Mouse (Mus musculus) cerebellum, postnatal 36 days (tissue): ENCODE measurements around the gene Filip1.
"Not testable (repeated sequence)": the region's sequence is repeated elsewhere in the genome, so short reads cannot be mapped to it uniquely, and the experiment has no call there.

Experiments
- DNase-seq, 2 experiments: peaks; one replicate each; pipeline ENCODE4 v3.0.0; 2021 to 2022; ENCODE audit warnings: mixed read lengths in 2 of 2

The Filip1 gene

DNA sequence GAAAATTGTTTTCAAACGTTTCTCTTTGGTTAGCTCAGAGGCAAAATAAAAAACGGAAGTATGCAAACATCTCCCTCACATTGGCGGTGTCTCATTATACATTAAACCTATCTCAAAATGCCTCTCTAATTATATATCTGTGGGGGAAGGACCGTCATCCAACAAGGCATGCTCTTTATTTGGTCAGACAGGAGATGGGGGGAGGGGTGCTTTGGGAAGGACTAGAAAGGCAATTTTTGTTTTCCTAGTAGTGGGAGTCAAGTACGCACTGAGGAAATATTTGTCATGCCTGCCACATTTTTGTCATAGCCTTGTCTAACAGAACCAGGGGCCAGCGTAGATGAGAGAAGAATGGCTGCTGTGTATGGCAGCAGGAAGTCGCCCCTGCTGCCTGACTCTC lies at the start of gene Filip1:
Gene Filip1 (minus strand): TSS at position 101 of the 400 bp plus-strand sequence.
- DNase-seq: no peak

DNA sequence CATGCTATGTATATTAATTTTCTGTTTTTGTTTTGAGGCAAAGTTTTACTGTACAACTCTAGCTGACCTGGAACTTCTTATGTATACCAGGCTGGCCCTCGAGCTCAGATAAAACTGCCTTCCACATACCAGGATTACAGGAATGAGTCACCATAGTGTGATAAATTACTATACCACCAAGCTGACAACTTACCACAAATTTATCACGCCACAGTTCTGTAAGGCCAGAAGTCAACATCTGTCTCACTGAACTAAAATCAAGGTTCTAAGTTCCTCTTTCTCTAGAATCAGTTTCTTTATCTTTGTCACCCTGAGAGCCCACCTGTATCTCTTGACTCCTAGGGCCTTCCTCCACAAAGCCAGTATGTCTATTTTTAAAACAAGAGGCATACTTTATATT lies 45.0 kb upstream of the Filip1 start:
- DNase-seq: no peak

DNA sequence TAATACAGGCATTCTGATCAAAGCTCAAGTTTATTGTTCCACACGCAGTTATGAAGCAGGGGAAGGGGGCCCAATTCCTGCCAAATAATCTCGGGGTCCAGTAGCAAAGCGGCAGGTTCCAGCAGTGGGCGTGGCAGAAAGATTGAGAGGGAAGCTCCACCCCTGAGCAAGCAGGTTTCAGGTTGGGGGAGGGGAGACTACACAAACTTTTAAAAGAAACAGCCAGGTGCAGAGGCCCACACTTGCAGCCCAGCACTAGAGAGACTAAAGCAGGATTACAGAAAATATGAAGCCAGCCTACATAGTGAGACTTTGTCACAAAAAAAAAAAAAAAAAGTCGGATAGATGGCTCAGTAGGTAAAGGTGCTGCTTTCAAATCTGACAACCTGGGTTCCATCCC lies 40.3 kb upstream of the Filip1 start:
- no peak for DNase-seq

DNA sequence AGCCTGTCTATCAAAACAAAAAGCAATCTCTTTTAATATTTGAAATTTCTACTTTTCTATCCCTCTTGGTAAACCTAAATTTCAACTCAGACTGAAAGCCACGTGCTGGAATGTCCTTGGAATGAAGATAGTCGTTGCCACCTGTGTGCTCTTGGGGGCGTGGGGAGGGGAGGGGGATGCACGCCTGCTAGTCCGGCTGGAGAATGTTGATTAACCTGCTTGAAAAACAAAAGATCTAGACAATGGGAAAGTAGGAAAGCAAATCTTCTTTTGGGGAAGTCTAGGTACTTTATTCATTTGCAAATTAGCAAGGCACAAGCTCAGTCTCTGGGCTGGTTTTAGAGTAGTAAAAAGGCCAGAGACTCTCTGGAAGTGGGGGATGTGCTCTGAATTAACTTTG lies 36.6 kb upstream of the Filip1 start:
- DNase-seq: not testable (repeated sequence)

DNA sequence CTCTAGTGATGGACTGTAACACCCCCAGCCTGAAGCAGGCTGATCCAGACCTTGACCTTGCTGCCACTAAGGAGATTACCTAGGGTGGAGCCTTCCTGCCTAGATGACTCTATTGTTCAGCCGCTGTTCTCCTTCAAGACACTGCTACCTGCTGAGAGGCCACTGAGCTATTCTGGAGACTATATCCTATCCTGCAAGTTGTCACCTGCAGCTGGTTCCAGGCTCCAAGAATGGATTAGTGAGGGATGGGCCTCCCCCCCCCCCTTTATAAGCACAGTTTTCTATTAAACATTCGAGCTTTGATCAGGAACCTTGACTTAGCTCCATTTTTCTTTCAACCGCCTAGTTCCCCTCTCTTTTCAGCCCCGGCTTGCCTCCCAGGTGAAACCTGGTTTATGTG lies 31.6 kb upstream of the Filip1 start:
- not testable (repeated sequence) for DNase-seq

DNA sequence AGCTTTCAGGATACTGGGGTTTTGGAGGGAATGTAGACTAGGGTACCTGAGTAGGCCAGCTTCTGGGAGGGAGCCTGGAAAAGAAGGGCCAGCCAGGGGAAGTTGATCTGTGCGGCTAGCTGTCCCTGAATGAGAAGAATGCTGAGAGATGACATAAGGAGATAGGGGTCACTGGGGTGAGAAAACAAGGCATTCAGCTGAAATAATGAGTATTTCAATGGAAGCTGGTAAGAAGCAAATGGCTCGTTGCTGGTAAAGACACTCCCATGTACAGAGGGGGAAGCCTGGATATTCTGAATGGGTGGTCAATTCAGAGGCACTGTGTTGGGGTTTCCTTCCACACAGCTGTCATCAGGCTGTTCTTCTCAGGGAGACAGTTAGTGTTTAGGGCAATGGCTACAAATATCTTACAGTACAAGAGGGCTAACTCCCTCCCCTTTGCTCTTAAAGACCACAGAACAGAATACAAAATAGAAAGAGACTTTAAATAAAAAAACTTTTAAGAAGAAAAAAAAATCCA lies 26.7 kb upstream of the Filip1 start:
- no peak for DNase-seq

DNA sequence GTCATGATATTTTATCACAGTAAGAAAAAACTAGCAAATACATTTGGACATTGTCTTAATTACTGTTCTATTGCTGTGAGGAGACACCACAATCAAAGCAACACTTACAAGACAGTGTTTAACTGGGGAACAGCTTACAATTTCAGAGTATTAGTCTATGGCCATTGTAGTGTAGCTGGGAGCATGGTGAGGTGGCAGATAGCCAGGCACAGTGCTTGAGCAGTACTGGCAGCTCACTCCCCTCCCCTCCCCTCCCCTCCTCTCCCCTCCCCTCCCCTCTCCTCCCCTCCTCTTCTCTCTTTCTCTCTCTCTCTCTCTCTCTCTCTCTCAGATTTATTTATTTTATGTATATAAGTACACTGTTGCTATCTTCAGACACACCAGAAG lies 25.3 kb upstream of the Filip1 start:
- no peak for DNase-seq

DNA sequence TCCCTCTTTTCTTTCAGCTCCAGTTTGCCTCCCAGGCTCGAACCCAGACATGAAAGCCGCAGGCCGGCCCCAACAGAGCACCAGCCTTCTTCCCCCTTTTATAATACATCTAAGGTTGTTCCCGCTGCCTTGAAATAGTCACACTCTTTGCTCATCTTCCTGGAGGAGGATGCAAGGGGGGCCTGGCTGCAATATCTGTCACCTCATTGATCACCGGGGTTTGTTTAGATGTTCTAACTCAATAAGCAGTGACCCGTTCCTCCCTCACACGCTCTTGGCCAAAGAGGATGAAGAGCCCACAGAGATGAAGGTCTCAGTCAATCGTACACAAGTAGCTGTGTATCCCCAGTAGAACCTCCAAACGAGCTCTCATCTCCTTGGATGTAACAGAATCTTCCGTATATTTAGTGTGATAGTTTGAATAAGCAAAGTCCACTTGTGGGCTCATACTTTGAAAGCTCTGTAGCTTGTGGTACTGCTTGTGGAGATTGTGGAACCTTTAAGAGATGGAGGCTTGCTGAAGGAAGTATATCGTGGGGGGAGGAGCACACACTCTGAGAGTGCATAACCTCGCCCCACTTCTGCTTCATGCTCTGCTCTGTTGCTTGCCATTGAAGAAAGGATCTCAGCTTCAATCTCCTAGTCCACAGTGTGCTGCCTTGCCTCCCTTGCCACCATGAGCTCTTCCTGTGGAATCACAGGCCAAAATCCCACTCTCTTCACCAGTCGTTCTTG lies 24.8 kb upstream of the Filip1 start:
- no peak for DNase-seq

DNA sequence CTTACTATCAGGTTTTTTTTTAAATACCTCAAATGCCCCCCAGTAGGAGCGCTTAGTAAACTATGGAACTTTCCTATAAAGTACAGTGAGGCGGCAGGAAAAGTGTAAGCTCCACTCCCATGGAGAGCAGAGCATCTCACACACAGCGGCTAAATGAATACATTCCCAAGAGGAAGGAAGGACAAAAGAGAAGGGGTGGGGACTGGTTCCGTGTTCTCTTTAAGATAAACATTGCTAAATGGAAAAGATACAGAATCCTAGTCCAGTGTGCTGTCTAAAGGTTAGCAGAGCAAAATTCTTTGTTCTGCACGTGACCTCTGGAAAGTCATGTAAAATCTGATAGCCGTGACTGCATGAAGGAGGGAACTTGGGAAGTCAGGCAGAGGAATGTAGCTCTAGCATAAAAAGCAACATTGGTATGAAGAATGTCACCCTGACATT lies 13.9 kb upstream of the Filip1 start:
- no peak for DNase-seq

DNA sequence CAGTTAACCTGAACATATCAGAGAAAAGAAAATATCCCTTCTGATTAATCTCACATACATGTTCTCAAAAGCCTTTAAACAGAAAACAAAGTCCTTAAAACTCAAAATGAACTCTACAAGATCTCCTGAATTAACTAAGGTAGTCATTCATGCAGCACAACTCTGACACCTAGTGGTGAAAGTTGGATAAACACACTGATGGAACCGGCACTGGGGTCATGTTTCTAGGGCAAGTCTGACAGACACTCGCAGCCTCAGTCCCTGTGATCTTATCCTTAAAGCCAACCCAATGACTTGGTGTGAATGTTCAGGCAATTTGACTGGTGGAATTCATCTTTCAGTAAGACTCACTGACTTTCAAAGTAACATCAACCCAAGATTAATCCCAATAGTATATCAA lies 13.4 kb upstream of the Filip1 start:
- peak; percentile 21 to 44 for DNase-seq

DNA sequence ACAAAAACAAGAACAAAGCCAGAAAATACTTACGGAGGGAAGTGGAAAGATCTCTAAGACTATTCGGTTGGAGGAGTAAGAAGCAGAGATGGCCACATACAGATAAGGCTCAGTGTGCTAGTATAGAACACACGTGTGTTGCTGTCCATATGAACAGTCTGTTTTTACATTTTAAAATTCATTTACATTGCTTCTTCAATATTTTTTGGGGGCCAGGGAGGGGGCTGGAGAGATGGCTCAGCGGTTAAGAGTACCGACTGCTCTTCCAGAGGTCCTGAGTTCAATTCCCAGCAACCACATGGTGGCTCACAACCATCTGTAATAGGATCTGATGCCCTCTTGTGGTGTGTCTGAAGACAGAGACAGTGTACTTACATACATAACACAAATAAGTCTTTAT lies 12.7 kb upstream of the Filip1 start:
- DNase-seq: not testable (repeated sequence)

DNA sequence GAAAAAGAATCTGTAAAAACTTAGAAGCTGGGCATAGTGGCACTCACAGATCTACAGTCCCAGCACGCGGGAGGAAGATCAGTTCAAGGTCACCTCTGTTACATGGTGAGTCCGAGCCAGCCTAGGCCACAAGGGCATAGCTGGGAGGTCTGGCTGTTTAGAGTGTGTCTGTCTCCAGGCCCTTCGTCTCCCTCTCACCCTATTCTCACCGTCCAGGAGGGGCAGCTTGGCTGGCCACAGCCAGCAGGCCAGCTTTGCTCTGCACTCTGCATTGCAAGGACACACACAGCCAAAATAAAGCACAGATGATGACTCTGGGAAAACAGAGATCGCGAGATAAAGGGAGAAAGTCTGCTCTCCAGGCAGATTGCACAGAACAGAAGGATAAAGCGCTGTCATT lies 10.2 kb upstream of the Filip1 start:
- no peak for DNase-seq

DNA sequence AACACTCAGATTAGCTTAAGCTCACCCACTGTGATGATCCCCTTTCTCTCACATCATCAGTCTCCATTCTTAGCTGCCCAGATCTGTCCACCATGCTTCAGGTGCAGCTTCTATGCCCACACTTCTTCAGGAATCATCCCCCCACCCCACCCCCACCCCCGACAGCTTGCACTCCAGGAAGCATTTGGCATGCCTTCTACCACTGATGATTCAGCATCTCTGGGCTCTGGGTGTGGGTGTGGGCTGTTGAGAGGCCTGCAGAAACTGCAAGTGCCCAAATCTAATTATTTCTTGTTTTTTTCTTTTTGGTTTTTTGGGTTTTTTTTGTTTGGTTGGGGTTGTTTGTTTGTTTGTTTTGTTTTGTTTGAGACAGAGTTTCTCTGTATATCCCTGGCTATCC lies 9.0 kb upstream of the Filip1 start:
- no peak for DNase-seq

DNA sequence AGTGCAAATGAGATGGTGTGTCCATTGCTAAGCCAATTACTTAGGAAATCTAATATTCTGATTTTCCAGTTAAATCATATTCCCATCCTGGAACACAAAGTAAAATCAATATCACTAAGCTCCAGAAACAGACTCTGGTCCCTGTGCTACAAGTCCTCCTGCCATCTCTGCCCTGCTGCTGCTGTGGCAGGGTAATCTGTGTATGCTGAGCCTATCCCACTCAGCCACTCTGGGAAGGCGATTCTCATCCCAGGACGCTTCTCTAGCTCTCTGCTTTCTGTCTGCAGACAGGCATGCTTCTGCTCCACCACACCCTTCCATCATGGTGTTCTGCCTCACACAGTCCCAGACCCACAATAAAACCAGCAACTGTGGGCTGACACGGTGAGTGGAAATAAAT lies 7.8 kb upstream of the Filip1 start:
- DNase-seq: no peak

DNA sequence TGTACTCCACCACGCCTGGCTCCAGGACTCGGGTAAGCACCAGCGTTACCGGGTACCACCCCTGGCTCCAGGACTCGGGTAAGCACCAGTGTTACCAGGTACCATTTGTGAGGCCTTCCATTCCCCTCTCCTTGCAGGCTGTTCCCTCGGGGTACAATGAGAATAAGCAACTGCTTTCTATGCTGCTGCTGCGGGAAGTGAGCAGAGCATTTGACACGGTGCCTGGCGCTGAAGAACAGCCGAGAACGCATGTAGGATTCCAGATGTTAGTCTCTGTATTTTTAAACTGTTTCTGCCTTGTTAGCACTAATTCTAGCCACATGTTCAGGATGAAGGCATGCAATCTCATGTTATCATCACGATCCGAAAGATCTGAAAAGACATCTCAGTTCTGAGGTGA lies 635 bp downstream of the Filip1 start:
- no peak for DNase-seq

DNA sequence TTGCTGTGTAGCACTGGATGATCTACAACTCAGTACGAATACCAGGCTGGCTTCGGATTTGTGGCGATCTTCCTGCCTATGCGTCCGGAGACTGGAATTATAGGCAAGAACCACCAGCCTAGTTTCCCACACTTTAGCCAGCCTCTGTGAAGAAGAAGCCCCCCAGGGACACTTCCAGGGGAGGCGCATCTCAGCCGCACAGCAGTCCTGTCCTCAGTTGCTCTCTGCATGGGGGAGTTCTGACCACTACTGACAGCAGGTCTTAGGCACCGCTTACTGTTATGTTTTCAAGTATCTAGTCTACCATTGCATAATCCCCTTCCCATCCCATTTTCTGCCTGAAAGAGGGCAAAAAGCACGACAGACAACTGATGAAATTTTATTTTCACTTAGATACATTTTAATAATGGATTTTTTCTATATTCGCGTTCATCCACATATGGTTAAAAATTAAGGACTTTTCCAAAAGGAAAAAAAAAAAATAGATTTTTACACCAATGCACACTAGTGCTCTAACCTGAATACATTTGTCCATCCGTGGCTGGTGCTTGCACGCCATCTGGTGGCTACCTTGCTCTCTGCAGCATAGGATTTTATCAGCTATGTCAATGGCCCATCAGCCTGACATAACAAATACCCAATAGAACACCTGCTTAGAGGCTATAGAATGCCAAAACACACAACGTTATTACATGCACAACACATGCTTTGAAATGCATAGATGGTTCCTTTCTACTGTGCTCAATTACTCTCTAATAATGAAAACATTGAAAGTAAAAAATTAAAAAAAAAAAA lies 10.1 kb downstream of the Filip1 start:
- DNase-seq: peak; percentile 74 to 81

DNA sequence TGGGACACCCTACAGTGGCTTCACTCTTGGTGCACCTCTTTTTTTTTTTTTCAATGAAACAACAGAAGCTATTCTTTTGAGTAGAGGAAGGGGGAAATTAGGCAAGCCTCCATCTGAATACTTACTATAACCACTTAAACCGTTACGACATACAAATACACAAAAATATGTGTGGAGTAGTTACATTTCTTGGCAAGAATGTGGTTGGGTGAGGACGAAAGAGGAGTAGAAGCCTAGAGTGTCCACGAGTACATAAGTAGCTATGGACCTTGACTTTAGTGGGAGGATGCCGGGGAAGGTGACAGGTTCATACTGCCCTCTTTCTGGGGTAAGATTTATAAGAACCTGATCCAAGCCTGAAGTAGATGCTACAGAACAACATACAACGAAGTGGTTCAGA lies 15.4 kb downstream of the Filip1 start:
- DNase-seq: no peak

DNA sequence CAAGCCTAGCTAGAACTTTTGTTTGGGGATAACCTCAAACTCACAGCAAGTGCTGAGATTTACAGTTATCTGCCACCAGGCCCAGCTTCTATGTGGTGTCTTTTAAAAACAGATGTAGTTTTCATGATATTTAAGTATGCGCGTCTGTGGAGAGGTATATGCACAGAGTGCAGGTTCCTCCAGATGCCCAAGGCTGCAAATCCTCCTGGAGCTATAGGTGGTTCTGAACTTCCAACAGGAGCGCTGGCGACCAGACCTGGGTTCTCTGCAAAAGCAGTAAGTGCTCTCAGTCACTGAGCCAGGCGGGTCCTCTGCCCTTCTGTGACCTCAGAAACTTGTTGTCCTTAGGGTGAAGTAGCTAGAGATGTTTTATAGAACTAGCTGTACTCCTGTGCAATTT lies 18.4 kb downstream of the Filip1 start:
- no peak for DNase-seq

DNA sequence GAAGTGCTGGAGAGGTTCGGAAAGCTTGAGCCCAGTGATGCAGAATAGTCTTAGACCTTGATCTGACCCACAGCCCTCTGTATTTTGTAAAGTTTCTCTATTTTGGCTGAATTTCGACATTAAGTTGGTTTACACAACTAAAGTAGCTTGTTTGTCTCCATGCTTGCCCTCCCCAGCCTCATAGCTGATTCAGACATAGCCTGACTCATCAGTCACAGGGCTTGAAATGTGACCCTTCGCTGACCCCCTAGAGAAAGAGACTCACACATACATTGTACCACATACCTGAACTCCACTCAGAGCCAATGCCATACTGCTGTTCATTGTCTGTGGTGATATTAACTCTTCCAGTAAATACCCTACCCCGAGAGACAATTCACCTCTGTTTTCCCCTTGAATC lies 19.6 kb downstream of the Filip1 start:
- DNase-seq: no peak

DNA sequence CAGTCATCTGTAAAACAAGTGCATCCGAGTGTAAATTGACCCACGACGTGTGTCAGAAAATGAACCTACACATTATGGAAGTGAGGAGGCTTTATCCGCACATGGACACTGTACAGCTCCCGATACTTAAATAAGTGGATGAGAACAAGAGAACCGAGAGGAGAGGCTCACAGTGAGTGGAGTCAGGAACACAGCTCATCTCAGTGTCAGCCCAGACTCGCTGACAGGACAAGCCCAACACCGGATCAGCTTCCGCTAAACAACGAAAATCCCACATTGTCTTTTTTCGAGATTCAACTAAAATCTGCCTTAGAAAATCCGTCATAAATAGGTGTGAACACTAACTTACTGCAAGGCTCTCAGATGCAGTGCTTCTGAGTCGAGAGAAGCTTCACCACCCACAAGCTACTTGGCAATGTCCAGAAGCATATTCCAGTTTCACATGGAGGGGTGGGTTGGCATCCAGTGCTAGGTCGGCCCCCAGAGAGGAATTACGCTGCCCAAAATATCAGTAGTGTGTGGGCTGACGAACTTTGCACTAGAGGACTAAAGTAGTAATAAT lies 22.1 kb downstream of the Filip1 start:
- DNase-seq: no peak

DNA sequence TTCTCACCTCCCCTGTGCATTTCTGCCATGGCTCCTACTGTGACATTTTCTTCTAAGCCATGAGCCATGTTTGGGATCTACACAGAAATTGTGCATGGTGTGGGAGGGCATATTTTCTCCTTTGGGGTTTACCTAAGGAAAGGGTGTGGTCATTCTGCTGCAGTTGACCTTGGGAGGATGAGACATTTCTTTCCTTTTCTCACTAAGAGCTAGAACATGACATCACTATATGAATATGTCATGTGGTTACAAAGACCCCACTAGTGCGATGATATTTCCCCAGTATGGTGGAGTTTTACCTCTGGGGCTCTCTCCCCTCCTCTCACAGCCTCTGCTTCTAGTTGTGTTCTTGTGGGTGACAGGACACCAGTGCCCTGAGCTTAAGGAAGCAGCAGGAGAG lies 22.9 kb downstream of the Filip1 start:
- no peak for DNase-seq

DNA sequence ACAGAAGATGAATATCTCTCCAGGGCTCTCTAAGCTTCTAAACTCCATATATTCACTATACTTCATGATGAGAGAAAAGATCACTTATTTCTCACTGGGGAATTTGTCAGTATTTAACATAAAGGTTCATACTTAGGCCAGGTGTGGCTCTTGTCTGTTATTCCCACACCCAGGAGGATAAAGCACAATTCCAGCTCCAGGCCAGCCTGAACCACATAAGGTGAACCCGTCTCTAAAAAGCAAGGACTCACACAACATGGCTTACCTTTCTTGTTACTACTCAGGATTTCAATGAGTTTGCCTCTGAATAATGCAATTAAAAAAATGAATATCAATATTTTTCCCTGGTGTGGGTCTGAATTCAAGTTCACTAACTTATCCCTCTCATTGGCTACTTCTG lies 23.6 kb downstream of the Filip1 start:
- DNase-seq: no peak

DNA sequence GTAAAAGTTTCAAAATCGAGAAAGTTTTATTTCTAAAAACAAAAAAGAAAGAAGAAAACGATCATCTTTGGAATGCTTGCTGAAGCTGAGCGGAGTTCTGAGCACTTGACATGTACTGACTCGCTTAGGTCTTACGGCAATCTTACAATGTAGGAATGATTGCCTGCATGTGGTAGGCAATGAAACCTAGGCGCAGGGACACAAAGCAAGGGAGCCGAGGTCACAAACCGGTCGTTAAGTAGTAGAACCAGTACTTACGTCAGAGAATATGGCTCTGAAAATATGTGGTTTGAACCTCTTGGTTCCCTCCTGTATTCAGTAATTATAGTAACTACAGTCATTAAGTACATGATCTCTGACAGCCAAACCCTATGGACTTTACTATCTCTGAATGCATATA lies 29.4 kb downstream of the Filip1 start:
- DNase-seq: no peak

DNA sequence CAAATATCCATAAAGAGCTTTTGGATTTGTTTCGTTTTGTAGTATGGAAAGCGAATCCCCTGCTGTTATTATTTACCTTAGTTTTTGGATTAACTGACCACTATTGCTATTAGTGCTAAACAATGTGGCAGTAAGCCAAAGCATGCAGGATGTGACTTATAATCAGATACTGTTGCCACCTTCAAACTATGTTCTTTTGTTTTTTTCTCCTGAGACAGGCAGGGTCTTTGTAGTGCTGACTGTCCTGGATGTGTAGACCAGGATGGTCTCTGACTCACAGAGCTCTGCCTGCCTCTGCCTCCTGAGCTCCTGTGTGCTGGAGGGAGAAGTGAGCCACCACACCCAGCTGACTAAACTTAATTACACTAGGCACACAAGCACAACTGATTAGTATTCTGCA lies 33.4 kb downstream of the Filip1 start:
- DNase-seq: no peak
